Mouse (Mus musculus): ENCODE data around the gene Hoxa7. TPM values are rescaled to one million over a fixed set of nuclear protein-coding genes. Genes with fewer than 3 reads are reported as not detected.

Hoxa7 gene
- polyA plus RNA-seq, 1 experiment from 2014 or later: 14.7 TPM

- DNase-seq (ENCODE audit: low spot score): peak; percentile 67
- peak overlapping the region; percentile 98 for H3K9ac ChIP-seq (ENCODE audit: low read length)
- H3K4me1 ChIP-seq (ENCODE audit: control insufficient read depth, insufficient read depth, low read length): peaks cover 27% of the 10 kb centered on the region
These were observed 1.1 kb upstream of the Hoxa7 start for GRCm38 (mm10) chr6:52222729-52223128.

GRCm38 (mm10) chr6:52221993-52222685 is 485 bp upstream of the Hoxa7 start:
- peaks cover 29% of the 10 kb centered on the region for H3K4me1 ChIP-seq (ENCODE audit: control insufficient read depth, insufficient read depth, low read length)
- H3K36me3 ChIP-seq (ENCODE audit: control insufficient read depth, insufficient read depth, low read length): no peaks in the 10 kb centered on the region
- peak overlapping the region; percentile 87 for H3K4me3 ChIP-seq (ENCODE audit: low read depth, low read length)
- ATAC-seq (ENCODE audit: insufficient number of reproducible peaks, low FRiP score, low TSS enrichment, low read depth) (peak; percentile 33), DNase-seq (ENCODE audit: low spot score) (no peak)
- H3K27me3 ChIP-seq (ENCODE audit: control insufficient read depth, insufficient read depth, low read length): no peaks in the 10 kb centered on the region
- peak overlapping the region; percentile 89 for H3K4me2 ChIP-seq (ENCODE audit: low read depth, severe bottlenecking)
- H3K9me3 ChIP-seq (ENCODE audit: control insufficient read depth, low read length): no peaks in the 10 kb centered on the region
- peak overlapping the region; percentile 98 for H3K9ac ChIP-seq (ENCODE audit: low read length)
- peak overlapping the region; percentile 98 for H3K27ac ChIP-seq (replicated peaks; ENCODE audit: low read depth, low read length)
- WGBS: 1% methylated on average over 21 of the region's 21 CpGs

More at GRCm38 (mm10) chr6:52222729-52223128, 1.1 kb upstream of the Hoxa7 start:
- Histone ChIP-seq H3K4me2 (ENCODE audit: low read depth, severe bottlenecking) (peak overlapping the region; percentile 89), H3K9me3 (ENCODE audit: control insufficient read depth, low read length) (no peaks in the 10 kb centered on the region), H3K27ac (replicated peaks; ENCODE audit: low read depth, low read length) (peak overlapping the region; percentile 98), H3K36me3 (ENCODE audit: control insufficient read depth, insufficient read depth, low read length) (no peaks in the 10 kb centered on the region), H3K27me3 (ENCODE audit: control insufficient read depth, insufficient read depth, low read length) (no peaks in the 10 kb centered on the region), H3K4me3 (ENCODE audit: low read depth, low read length) (peak overlapping the region; percentile 87)
- ATAC-seq (ENCODE audit: insufficient number of reproducible peaks, low FRiP score, low TSS enrichment, low read depth): no peak
- WGBS: 3% methylated on average over 13 of the region's 13 CpGs

GRCm38 (mm10) chr6:52220865-52221310 is 766 bp downstream of the Hoxa7 start:
- H3K4me3 ChIP-seq (ENCODE audit: low read depth, low read length): peak overlapping the region; percentile 87
- no peak for DNase-seq (ENCODE audit: low spot score)
- no peaks in the 10 kb centered on the region for H3K27me3 ChIP-seq (ENCODE audit: control insufficient read depth, insufficient read depth, low read length)
- no peak for ATAC-seq (ENCODE audit: insufficient number of reproducible peaks, low FRiP score, low TSS enrichment, low read depth)
- H3K27ac ChIP-seq (replicated peaks; ENCODE audit: low read depth, low read length): peak overlapping the region; percentile 98
- H3K9me3 ChIP-seq (ENCODE audit: control insufficient read depth, low read length): no peaks in the 10 kb centered on the region
- H3K4me2 ChIP-seq (ENCODE audit: low read depth, severe bottlenecking): peak overlapping the region; percentile 89
- H3K9ac ChIP-seq (ENCODE audit: low read length): peak overlapping the region; percentile 98
- no peaks in the 10 kb centered on the region for H3K36me3 ChIP-seq (ENCODE audit: control insufficient read depth, insufficient read depth, low read length)
- WGBS: 2% methylated on average over 12 of the region's 12 CpGs
- peaks cover 30% of the 10 kb centered on the region for H3K4me1 ChIP-seq (ENCODE audit: control insufficient read depth, insufficient read depth, low read length)

- peaks cover 35% of the 10 kb centered on the region for H3K4me1 ChIP-seq (ENCODE audit: control insufficient read depth, insufficient read depth, low read length)
- DNase-seq (ENCODE audit: low spot score) (peak; percentile 74), ATAC-seq (ENCODE audit: insufficient number of reproducible peaks, low FRiP score, low TSS enrichment, low read depth) (no peak)
- H3K9me3 ChIP-seq (ENCODE audit: control insufficient read depth, low read length): no peaks in the 10 kb centered on the region
- no peaks in the 10 kb centered on the region for H3K36me3 ChIP-seq (ENCODE audit: control insufficient read depth, insufficient read depth, low read length)
- 4% methylated on average over 32 of the region's 32 CpGs for WGBS
- peak overlapping the region; percentile 98 for H3K27ac ChIP-seq (replicated peaks; ENCODE audit: low read depth, low read length)
- no peaks in the 10 kb centered on the region for H3K27me3 ChIP-seq (ENCODE audit: control insufficient read depth, insufficient read depth, low read length)
- peak overlapping the region; percentile 87 for H3K4me3 ChIP-seq (ENCODE audit: low read depth, low read length)
- peak overlapping the region; percentile 98 for H3K9ac ChIP-seq (ENCODE audit: low read length)
- H3K4me2 ChIP-seq (ENCODE audit: low read depth, severe bottlenecking): peak overlapping the region; percentile 89
These were observed 1.4 kb downstream of the Hoxa7 start for GRCm38 (mm10) chr6:52220003-52220864.

GRCm38 (mm10) chr6:52219234-52219942 is 2.3 kb downstream of the Hoxa7 start:
- H3K27ac ChIP-seq (replicated peaks; ENCODE audit: low read depth, low read length): peak overlapping the region; percentile 98
- no peaks in the 10 kb centered on the region for H3K27me3 ChIP-seq (ENCODE audit: control insufficient read depth, insufficient read depth, low read length)
- peak overlapping the region; percentile 98 for H3K9ac ChIP-seq (ENCODE audit: low read length)
- peak overlapping the region; percentile 87 for H3K4me3 ChIP-seq (ENCODE audit: low read depth, low read length)
- 9% methylated on average over 9 of the region's 9 CpGs for WGBS
- peak overlapping the region; percentile 89 for H3K4me2 ChIP-seq (ENCODE audit: low read depth, severe bottlenecking)
- H3K4me1 ChIP-seq (ENCODE audit: control insufficient read depth, insufficient read depth, low read length): peaks cover 43% of the 10 kb centered on the region
- H3K36me3 ChIP-seq (ENCODE audit: control insufficient read depth, insufficient read depth, low read length): no peaks in the 10 kb centered on the region
- DNase-seq (ENCODE audit: low spot score) (peak; percentile 61), ATAC-seq (ENCODE audit: insufficient number of reproducible peaks, low FRiP score, low TSS enrichment, low read depth) (no peak)
- no peaks in the 10 kb centered on the region for H3K9me3 ChIP-seq (ENCODE audit: control insufficient read depth, low read length)

- DNase-seq (ENCODE audit: low spot score): peak; percentile 66
- H3K36me3 ChIP-seq (ENCODE audit: control insufficient read depth, insufficient read depth, low read length): no peaks in the 10 kb centered on the region
- no peaks in the 10 kb centered on the region for H3K9me3 ChIP-seq (ENCODE audit: control insufficient read depth, low read length)
- ATAC-seq (ENCODE audit: insufficient number of reproducible peaks, low FRiP score, low TSS enrichment, low read depth): no peak
- H3K4me1 ChIP-seq (ENCODE audit: control insufficient read depth, insufficient read depth, low read length): peaks cover 49% of the 10 kb centered on the region
- no peaks in the 10 kb centered on the region for H3K27me3 ChIP-seq (ENCODE audit: control insufficient read depth, insufficient read depth, low read length)
- 3% methylated on average over 14 of the region's 14 CpGs for WGBS
- H3K27ac ChIP-seq (replicated peaks; ENCODE audit: low read depth, low read length): peak overlapping the region; percentile 98
- peak overlapping the region; percentile 87 for H3K4me3 ChIP-seq (ENCODE audit: low read depth, low read length)
- H3K4me2 ChIP-seq (ENCODE audit: low read depth, severe bottlenecking): peak overlapping the region; percentile 89
- H3K9ac ChIP-seq (ENCODE audit: low read length): peak overlapping the region; percentile 98
These were observed 2.9 kb downstream of the Hoxa7 start for GRCm38 (mm10) chr6:52218643-52219215.

- DNase-seq (ENCODE audit: low spot score) (peak; percentile 68), ATAC-seq (ENCODE audit: insufficient number of reproducible peaks, low FRiP score, low TSS enrichment, low read depth) (no peak)
- Histone ChIP-seq H3K9me3 (ENCODE audit: control insufficient read depth, low read length) (no peaks in the 10 kb centered on the region), H3K4me2 (ENCODE audit: low read depth, severe bottlenecking) (peak overlapping the region; percentile 89), H3K4me3 (ENCODE audit: low read depth, low read length) (peak overlapping the region; percentile 87), H3K36me3 (ENCODE audit: control insufficient read depth, insufficient read depth, low read length) (no peaks in the 10 kb centered on the region), H3K27me3 (ENCODE audit: control insufficient read depth, insufficient read depth, low read length) (no peaks in the 10 kb centered on the region), H3K9ac (ENCODE audit: low read length) (peak overlapping the region; percentile 98), H3K27ac (replicated peaks; ENCODE audit: low read depth, low read length) (peak overlapping the region; percentile 98), H3K4me1 (ENCODE audit: control insufficient read depth, insufficient read depth, low read length) (peaks cover 50% of the 10 kb centered on the region)
- WGBS: under 1% methylated on average over 23 of the region's 23 CpGs
These were observed 3.6 kb downstream of the Hoxa7 start for GRCm38 (mm10) chr6:52217895-52218642.
